Mouse (Mus musculus): ENCODE measurements at regions not wholly inside any gene's neighbourhood (a gene's known extent, or its start where the extent isn't known, plus 50 kb on each side); places are given as distances from the start of the nearest gene placed in this dataset.

DNA sequence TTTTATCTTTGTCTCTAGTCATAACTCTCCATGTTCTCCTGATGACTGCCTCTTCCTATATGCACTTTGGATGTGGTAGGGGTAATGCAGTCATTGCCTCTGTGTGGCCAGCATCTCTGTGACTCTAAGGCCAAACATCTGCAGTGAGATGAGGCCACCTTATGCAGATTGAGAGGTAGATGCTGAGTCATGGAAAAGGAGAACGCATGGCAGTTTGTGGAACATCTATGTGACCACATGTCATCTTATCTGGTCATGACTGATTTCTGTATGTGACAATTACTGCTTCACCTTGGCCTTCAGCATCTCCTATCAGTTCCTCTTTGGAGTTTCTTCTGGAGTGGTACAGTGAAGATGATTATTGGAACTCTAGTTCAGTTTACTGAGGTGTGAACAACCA, 319.2 kb upstream of the Klf4 start:
- no peaks in the 10 kb centered on the region for H3K4me1 ChIP-seq (ENCODE audit: control insufficient read depth in 2 of 2, insufficient read depth in 2 of 2, low read length in 2 of 2, poor library complexity in 1 of 2)
- in situ Hi-C loops (cut with MboI; ENCODE audit: low sequenced_read_pairs in 2 of 2, unreplicated experiment in 2 of 2) = no loop called here
- no peak for DNase-seq (ENCODE audit: low read depth, low spot score)
- H3K9me3 ChIP-seq (ENCODE audit: control insufficient read depth, insufficient read depth, low read depth, low read length) = no peaks in the 10 kb centered on the region
- TF ChIP-seq ZC3H11A (IDR thresholded peaks at IDR 0.05; ENCODE audit: borderline replicate concordance, low read depth, low read length) (no peak), CHD2 (IDR thresholded peaks at IDR 0.05; ENCODE audit: low read depth, low read length) (no peak), ZNF384 (IDR thresholded peaks at IDR 0.05; ENCODE audit: low read depth, low read length) (no peak), MAFK (IDR thresholded peaks at IDR 0.05; ENCODE audit: insufficient read depth, low read depth, low read length) (no peak), HCFC1 (IDR thresholded peaks at IDR 0.05; ENCODE audit: borderline replicate concordance, insufficient read depth, low read length) (no peak)
- no peak overlapping the region for H3K27ac ChIP-seq (ENCODE audit: insufficient read depth, low read depth, low read length, poor library complexity, severe bottlenecking)
- H3K9ac ChIP-seq (ENCODE audit: insufficient read depth, low read depth, low read length, poor library complexity, severe bottlenecking) = no peak overlapping the region
- H3K36me3 ChIP-seq (ENCODE audit: control insufficient read depth, insufficient read depth, low read length, poor library complexity, severe bottlenecking) = no peaks in the 10 kb centered on the region
- no peak overlapping the region for H3K4me3 ChIP-seq (ENCODE audit: insufficient read depth in 1 of 2, low read depth in 1 of 2, low read length in 2 of 2, poor library complexity in 1 of 2, severe bottlenecking in 1 of 2)

DNA sequence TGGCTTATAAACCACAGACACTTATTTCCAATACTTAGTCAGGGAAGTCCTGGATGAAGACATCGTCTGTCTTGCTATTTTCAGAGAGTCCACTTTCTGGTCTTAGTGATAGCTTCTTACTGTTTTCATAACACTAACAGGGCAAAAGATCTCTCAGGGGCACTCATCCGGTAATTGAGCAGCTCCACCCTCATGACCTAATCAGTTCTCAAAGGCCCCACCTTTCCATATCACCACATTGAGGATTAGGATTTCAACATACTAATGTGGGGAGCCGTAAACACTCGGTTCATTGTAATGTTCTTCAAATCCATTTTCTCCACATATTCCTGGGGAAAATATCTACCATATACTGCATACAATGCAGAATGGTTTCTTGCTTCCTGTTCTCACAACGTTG, 318.8 kb upstream of the Klf4 start:
- Histone ChIP-seq H3K9me3 (ENCODE audit: control insufficient read depth, insufficient read depth, low read depth, low read length) (no peaks in the 10 kb centered on the region), H3K9ac (ENCODE audit: insufficient read depth, low read depth, low read length, poor library complexity, severe bottlenecking) (no peak overlapping the region), H3K27ac (ENCODE audit: insufficient read depth, low read depth, low read length, poor library complexity, severe bottlenecking) (no peak overlapping the region)

DNA sequence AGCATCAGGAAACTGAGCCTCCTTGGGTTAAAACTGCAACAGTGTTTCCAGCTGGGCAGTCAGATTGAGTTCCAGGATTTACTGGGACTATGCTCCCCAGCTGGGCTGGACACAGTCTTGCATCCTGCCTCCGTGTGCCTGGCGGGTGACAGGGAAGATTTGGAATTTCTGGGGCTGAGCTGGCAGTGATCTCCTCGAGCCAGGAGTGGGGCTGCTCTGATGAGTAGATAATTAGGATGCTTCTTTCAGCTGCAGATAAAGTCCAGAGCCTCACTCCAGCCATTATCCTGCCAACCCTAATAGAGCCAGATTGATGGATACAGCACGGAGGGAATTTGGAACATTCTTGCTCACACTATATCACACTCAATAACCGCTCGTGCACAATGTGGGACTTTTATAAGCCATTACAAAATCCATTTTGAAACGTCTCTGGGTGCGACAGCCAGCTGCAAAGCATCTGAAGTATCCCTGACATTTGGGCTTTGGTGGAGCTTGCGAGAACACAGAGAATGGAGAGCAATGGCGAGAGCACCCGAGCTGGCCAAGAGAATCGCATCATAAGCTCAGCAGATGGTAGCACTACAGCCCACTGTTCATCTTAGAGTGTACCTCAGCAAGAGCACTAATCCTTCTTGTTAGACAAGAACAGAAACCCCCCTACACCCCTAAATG, 311.6 kb upstream of the Klf4 start:
- TF ChIP-seq ZC3H11A (IDR thresholded peaks at IDR 0.05; ENCODE audit: borderline replicate concordance, low read depth, low read length) = no peak
- TF ChIP-seq HCFC1 (IDR thresholded peaks at IDR 0.05; ENCODE audit: borderline replicate concordance, insufficient read depth, low read length) = no peak
- no peak for TF ChIP-seq MAFK (IDR thresholded peaks at IDR 0.05; ENCODE audit: insufficient read depth, low read depth, low read length)
- TF ChIP-seq CHD2 (IDR thresholded peaks at IDR 0.05; ENCODE audit: low read depth, low read length) = no peak
- TF ChIP-seq ZNF384 (IDR thresholded peaks at IDR 0.05; ENCODE audit: low read depth, low read length) = no peak
- in situ Hi-C loops (cut with MboI; ENCODE audit: low sequenced_read_pairs in 2 of 2, unreplicated experiment in 2 of 2) = no loop called here
- Histone ChIP-seq H3K9ac (ENCODE audit: insufficient read depth, low read depth, low read length, poor library complexity, severe bottlenecking) (no peak overlapping the region), H3K9me3 (ENCODE audit: control insufficient read depth, insufficient read depth, low read depth, low read length) (no peaks in the 10 kb centered on the region), H3K4me3 (ENCODE audit: insufficient read depth in 1 of 2, low read depth in 1 of 2, low read length in 2 of 2, poor library complexity in 1 of 2, severe bottlenecking in 1 of 2) (no peak overlapping the region), H3K27ac (ENCODE audit: insufficient read depth, low read depth, low read length, poor library complexity, severe bottlenecking) (no peak overlapping the region), H3K4me1 (ENCODE audit: control insufficient read depth in 2 of 2, insufficient read depth in 2 of 2, low read length in 2 of 2, poor library complexity in 1 of 2) (no peaks in the 10 kb centered on the region), H3K36me3 (ENCODE audit: control insufficient read depth, insufficient read depth, low read length, poor library complexity, severe bottlenecking) (no peaks in the 10 kb centered on the region)
- no peak for DNase-seq (ENCODE audit: low read depth, low spot score)

More for the DNA sequence above, 318.8 kb upstream of the Klf4 start:
- no peak for TF ChIP-seq HCFC1 (IDR thresholded peaks at IDR 0.05; ENCODE audit: borderline replicate concordance, insufficient read depth, low read length)
- no peak for TF ChIP-seq CHD2 (IDR thresholded peaks at IDR 0.05; ENCODE audit: low read depth, low read length)
- no peak for TF ChIP-seq ZC3H11A (IDR thresholded peaks at IDR 0.05; ENCODE audit: borderline replicate concordance, low read depth, low read length)
- no peak for TF ChIP-seq MAFK (IDR thresholded peaks at IDR 0.05; ENCODE audit: insufficient read depth, low read depth, low read length)
- no peak for TF ChIP-seq ZNF384 (IDR thresholded peaks at IDR 0.05; ENCODE audit: low read depth, low read length)
- Histone ChIP-seq H3K4me3 (ENCODE audit: insufficient read depth in 1 of 2, low read depth in 1 of 2, low read length in 2 of 2, poor library complexity in 1 of 2, severe bottlenecking in 1 of 2) (no peak overlapping the region), H3K4me1 (ENCODE audit: control insufficient read depth in 2 of 2, insufficient read depth in 2 of 2, low read length in 2 of 2, poor library complexity in 1 of 2) (no peaks in the 10 kb centered on the region), H3K36me3 (ENCODE audit: control insufficient read depth, insufficient read depth, low read length, poor library complexity, severe bottlenecking) (no peaks in the 10 kb centered on the region)
- DNase-seq (ENCODE audit: low read depth, low spot score) = no peak
- in situ Hi-C loops (cut with MboI; ENCODE audit: low sequenced_read_pairs in 2 of 2, unreplicated experiment in 2 of 2) = no loop called here

DNA sequence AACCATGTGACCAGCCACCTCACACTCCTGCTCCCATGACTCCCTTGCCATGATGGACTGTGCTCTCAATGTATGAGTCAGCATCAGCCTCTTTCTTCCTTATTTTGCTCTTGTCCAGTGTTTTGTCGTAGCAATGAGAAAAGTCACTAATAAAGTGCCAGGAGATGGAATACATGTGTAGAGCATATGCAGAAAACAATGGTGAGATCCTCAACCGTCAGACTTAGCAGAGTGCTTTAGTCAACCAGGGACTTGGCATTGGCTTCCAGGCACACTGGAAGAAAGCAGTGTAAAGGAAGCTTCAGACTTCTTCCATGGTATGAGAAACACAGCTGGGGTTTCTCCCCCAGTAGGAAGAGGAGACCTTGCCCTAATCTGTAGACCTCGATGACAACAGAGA, 306.3 kb upstream of the Klf4 start:
- H3K27ac ChIP-seq (ENCODE audit: insufficient read depth, low read depth, low read length, poor library complexity, severe bottlenecking) = no peak overlapping the region
- no peak for DNase-seq (ENCODE audit: low read depth, low spot score)
- TF ChIP-seq CHD2 (IDR thresholded peaks at IDR 0.05; ENCODE audit: low read depth, low read length) = no peak
- TF ChIP-seq MAFK (IDR thresholded peaks at IDR 0.05; ENCODE audit: insufficient read depth, low read depth, low read length) = no peak
- TF ChIP-seq HCFC1 (IDR thresholded peaks at IDR 0.05; ENCODE audit: borderline replicate concordance, insufficient read depth, low read length) = no peak
- TF ChIP-seq ZC3H11A (IDR thresholded peaks at IDR 0.05; ENCODE audit: borderline replicate concordance, low read depth, low read length) = no peak
- no peak for TF ChIP-seq ZNF384 (IDR thresholded peaks at IDR 0.05; ENCODE audit: low read depth, low read length)
- no peaks in the 10 kb centered on the region for H3K4me1 ChIP-seq (ENCODE audit: control insufficient read depth in 2 of 2, insufficient read depth in 2 of 2, low read length in 2 of 2, poor library complexity in 1 of 2)
- in situ Hi-C loops (cut with MboI; ENCODE audit: low sequenced_read_pairs in 2 of 2, unreplicated experiment in 2 of 2) = no loop called here
- H3K9me3 ChIP-seq (ENCODE audit: control insufficient read depth, insufficient read depth, low read depth, low read length) = no peaks in the 10 kb centered on the region
- no peak overlapping the region for H3K9ac ChIP-seq (ENCODE audit: insufficient read depth, low read depth, low read length, poor library complexity, severe bottlenecking)
- H3K36me3 ChIP-seq (ENCODE audit: control insufficient read depth, insufficient read depth, low read length, poor library complexity, severe bottlenecking) = no peaks in the 10 kb centered on the region
- no peak overlapping the region for H3K4me3 ChIP-seq (ENCODE audit: insufficient read depth in 1 of 2, low read depth in 1 of 2, low read length in 2 of 2, poor library complexity in 1 of 2, severe bottlenecking in 1 of 2)
